Mouse (Mus musculus): ENCODE measurements around the gene 3110082I17Rik. TPM values are rescaled to one million over a fixed set of nuclear protein-coding genes. Genes with fewer than 3 reads are reported as not detected.

Gene 3110082I17Rik
- polyA plus RNA-seq, 1 experiment = 6.2 TPM

DNA sequence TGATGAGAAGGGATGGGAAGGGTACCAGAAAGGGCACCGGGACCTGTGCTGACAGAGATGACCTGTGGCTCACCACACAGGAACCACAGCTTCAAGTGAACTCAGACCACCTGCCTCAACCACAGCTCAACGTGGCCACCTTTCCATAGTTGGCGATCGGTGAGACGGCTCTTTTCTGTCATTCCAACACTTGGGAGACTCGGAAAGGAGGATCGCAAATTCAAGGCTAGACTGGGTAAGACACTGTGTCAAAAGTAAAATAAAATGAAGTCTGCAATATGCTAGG lies 82.1 kb downstream of the 3110082I17Rik start:
- 83% methylated on average over 7 of the region's 7 CpGs for WGBS
- Histone ChIP-seq H3K27ac (ENCODE audit: insufficient read depth, low read depth, low read length) (0 out of 2 replicates have a peak overlapping the region, but pooled peaks have one; percentile 30), H3K4me1 (ENCODE audit: control insufficient read depth, insufficient read depth, insufficient read length, low read length) (peaks cover 37% of the 10 kb centered on the region), H3K4me3 (ENCODE audit: low read depth, low read length) (no peak overlapping the region), H3K36me3 (ENCODE audit: control insufficient read depth, insufficient read depth, low read length) (no peaks in the 10 kb centered on the region), H3K27me3 (ENCODE audit: control insufficient read depth, insufficient read depth, low read length) (no peaks in the 10 kb centered on the region)
- TF ChIP-seq CTCF (IDR thresholded peaks at IDR 0.05; ENCODE audit: extremely low read depth, insufficient read length, insufficient replicate concordance, low read depth, low read length) (no peak), POLR2A (IDR thresholded peaks at IDR 0.05; ENCODE audit: low read depth, low read length) (no peak; the same call in 1 of the 2 replicates)

DNA sequence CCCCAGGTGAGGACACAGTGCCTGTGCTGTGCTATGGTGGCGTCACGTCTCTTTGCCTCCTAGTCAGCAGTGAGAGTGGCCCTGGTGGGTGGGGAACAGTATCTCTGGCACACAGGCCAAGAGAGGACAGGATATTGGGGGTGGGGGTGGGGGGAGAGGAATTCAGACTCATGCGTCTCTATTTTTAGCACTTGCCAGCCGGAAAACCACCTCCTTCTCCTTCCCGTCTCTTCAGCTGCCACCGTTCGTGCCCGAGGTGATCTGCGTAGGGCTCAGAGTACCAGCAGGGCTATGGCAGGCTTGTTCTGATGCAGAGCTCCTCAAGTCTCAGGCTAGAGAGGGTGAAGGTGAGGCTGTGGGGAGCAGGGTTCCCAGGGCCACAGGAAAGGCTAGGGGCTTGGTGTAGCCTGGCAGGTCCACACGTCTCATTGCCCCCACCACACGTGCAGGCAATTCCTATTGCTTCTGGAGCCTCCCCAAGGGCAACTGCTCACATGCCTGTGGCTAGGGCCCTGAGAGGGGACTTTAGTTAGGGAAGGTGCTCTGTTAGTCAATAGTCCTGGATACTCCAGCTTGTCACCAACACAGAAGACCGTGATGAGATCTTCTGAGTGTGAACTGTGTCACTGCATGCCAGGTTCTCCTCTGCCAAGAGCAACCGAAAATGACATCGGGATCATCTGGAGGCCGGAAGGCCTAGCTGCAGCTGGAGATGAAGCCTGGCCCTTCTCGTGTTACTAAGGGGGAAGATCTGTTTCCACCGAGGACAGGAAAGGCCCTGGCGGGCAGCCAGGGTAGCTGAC lies 82.7 kb downstream of the 3110082I17Rik start, which contains the start of gene Gpr146:
Gene Gpr146, plus strand, starts transcription at position 230 of the 803 bp plus-strand sequence.
- TF ChIP-seq CTCF (IDR thresholded peaks at IDR 0.05; ENCODE audit: extremely low read depth, insufficient read length, insufficient replicate concordance, low read depth, low read length) = no peak
- 0 out of 2 replicates have a peak, but pooled peaks have one; percentile 30 for TF ChIP-seq POLR2A (IDR thresholded peaks at IDR 0.05; ENCODE audit: low read depth, low read length)
- Histone ChIP-seq H3K27ac (ENCODE audit: insufficient read depth, low read depth, low read length) (peak within 1 kb of the TSS; percentile 77), H3K36me3 (ENCODE audit: control insufficient read depth, insufficient read depth, low read length) (no peaks in the 10 kb centered on the region), H3K4me1 (ENCODE audit: control insufficient read depth, insufficient read depth, insufficient read length, low read length) (peaks cover 37% of the 10 kb centered on the region), H3K27me3 (ENCODE audit: control insufficient read depth, insufficient read depth, low read length) (no peaks in the 10 kb centered on the region), H3K4me3 (ENCODE audit: low read depth, low read length) (no peak within 1 kb of the TSS)
- WGBS = 73% methylated on average over 18 of the region's 18 CpGs

DNA sequence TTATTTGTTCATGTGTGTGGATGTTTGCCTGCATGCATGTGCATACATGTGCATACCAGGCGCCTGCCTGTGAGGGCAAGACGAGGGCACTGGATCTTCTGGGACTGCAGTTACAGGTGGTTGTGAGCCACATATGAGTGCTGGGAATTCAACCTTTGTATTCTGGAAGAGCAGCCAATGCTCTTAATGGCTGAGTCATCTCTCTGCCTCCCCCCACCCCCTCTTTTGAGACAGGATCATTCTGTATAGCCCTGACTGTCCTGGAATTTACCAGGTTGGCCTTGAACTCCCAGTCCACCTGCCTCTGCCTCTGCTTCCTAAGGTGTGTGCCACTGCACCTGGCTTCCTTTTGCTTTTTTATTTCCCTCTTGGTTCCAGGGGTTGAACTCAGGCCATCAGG lies 85.5 kb downstream of the 3110082I17Rik start:
- TF ChIP-seq CTCF (IDR thresholded peaks at IDR 0.05; ENCODE audit: extremely low read depth, insufficient read length, insufficient replicate concordance, low read depth, low read length) = no peak
- TF ChIP-seq POLR2A (IDR thresholded peaks at IDR 0.05; ENCODE audit: low read depth, low read length) = no peak
- Histone ChIP-seq H3K4me1 (ENCODE audit: control insufficient read depth, insufficient read depth, insufficient read length, low read length) (peaks cover 31% of the 10 kb centered on the region), H3K27me3 (ENCODE audit: control insufficient read depth, insufficient read depth, low read length) (no peaks in the 10 kb centered on the region), H3K4me3 (ENCODE audit: low read depth, low read length) (no peak overlapping the region), H3K36me3 (ENCODE audit: control insufficient read depth, insufficient read depth, low read length) (no peaks in the 10 kb centered on the region), H3K27ac (ENCODE audit: insufficient read depth, low read depth, low read length) (0 out of 2 replicates have a peak overlapping the region, but pooled peaks have one; percentile 1)
- WGBS = 61% methylated on average over 2 of the region's 2 CpGs

DNA sequence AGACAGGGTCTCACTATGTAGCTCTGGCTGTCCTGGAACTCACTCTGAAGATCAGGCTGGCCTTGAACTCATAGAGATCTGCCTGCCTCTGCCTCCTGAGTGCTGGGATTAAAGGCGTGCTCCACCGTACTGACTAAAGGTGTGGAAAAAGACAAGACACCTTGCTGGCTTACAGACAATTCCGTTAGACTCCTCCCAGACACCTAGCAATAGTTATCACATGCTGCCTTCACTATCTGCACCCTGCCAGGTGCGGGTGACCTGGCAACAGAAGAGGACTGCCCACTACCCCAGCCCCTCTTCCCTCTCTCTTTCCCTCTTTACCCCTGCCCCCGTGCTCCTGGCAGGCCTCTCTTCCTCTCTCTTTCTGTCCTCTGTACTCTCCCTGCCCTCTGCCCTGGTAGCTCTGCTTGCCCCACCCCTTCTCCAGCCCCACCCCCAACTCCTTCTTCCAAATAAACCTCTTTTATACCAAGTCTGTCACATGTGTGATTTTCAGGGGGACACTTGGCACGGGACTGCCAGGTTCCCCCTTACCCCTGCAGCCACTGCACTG lies 86.4 kb downstream of the 3110082I17Rik start:
- WGBS = 34% methylated on average over 6 of the region's 6 CpGs
- H3K4me1 ChIP-seq (ENCODE audit: control insufficient read depth, insufficient read depth, insufficient read length, low read length) = peaks cover 23% of the 10 kb centered on the region
- TF ChIP-seq POLR2A (IDR thresholded peaks at IDR 0.05; ENCODE audit: low read depth, low read length) (no peak), CTCF (IDR thresholded peaks at IDR 0.05; ENCODE audit: extremely low read depth, insufficient read length, insufficient replicate concordance, low read depth, low read length) (no peak)
- H3K27ac ChIP-seq (ENCODE audit: insufficient read depth, low read depth, low read length) = no peak overlapping the region
- no peaks in the 10 kb centered on the region for H3K36me3 ChIP-seq (ENCODE audit: control insufficient read depth, insufficient read depth, low read length)
- no peaks in the 10 kb centered on the region for H3K27me3 ChIP-seq (ENCODE audit: control insufficient read depth, insufficient read depth, low read length)
- H3K4me3 ChIP-seq (ENCODE audit: low read depth, low read length) = no peak overlapping the region

DNA sequence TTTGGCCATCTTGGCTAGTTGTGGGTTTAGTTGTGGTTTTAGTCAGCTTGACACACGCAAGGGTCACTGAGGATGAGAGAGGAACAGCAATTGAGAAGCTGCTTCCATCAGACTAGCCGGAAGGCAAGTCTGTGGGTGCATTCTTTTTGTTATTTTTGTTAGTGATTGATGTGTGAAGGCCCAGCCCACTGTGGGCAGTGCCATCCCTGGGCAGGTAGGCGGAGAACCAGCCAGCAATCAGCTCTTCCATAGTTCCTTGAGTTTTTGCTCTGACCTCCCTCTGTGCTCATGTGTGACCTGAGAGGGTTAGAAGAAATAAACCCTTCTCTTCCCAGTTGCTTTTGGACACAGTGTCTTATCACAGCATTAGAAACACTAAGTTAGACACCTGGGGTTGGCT lies 87.2 kb downstream of the 3110082I17Rik start:
- Histone ChIP-seq H3K27me3 (ENCODE audit: control insufficient read depth, insufficient read depth, low read length) (no peaks in the 10 kb centered on the region), H3K4me1 (ENCODE audit: control insufficient read depth, insufficient read depth, insufficient read length, low read length) (peaks cover 18% of the 10 kb centered on the region), H3K4me3 (ENCODE audit: low read depth, low read length) (no peak overlapping the region), H3K36me3 (ENCODE audit: control insufficient read depth, insufficient read depth, low read length) (no peaks in the 10 kb centered on the region), H3K27ac (ENCODE audit: insufficient read depth, low read depth, low read length) (no peak overlapping the region)
- TF ChIP-seq CTCF (IDR thresholded peaks at IDR 0.05; ENCODE audit: extremely low read depth, insufficient read length, insufficient replicate concordance, low read depth, low read length) (no peak), POLR2A (IDR thresholded peaks at IDR 0.05; ENCODE audit: low read depth, low read length) (no peak)
- WGBS = 76% methylated on average over 3 of the region's 3 CpGs

DNA sequence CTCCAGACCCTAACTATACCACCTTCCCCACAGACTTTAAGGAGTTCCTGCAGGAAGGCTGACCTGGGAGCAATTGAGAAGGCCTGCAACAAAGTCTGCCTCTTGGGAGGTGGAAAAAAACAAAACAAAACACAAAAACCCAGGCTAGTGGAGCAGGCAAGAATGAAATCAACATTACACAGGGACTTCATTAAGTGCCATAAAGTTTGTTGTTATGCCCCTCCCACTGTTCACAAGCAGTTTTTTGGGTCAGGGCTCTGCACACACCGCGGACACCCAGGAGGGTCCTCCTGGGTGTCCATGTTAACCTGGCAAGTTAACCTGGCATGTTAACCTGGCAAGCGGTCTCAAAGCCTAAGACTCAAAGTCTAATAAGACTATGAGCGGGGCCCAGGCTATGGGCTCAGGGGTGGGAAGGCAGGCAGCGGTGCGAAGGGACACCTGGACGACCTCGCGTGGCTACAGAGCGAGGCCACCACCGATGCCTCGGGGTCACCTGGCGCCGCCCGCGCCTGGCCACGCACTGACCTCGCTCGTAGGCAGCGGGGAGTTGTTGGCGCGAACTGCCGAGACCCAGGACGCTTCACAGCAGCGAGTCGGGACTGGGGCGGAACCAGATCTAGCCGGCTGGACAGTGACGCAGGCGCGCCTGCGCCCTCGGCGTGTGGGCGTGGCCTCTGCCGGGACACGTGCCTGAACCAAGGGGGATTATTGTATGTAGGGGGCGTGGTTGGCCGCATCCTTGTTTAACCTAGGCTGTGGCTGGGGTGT lies 88.5 kb downstream of the 3110082I17Rik start:
- peak overlapping the region; percentile 73 for H3K27ac ChIP-seq (ENCODE audit: insufficient read depth, low read depth, low read length)
- peaks cover 15% of the 10 kb centered on the region for H3K4me1 ChIP-seq (ENCODE audit: control insufficient read depth, insufficient read depth, insufficient read length, low read length)

More for the DNA sequence above, 88.5 kb downstream of the 3110082I17Rik start:
- WGBS = under 1% methylated on average over 39 of the region's 39 CpGs
- H3K36me3 ChIP-seq (ENCODE audit: control insufficient read depth, insufficient read depth, low read length) = no peaks in the 10 kb centered on the region
- peak; percentile 85 for TF ChIP-seq POLR2A (IDR thresholded peaks at IDR 0.05; ENCODE audit: low read depth, low read length)
- no peak for TF ChIP-seq CTCF (IDR thresholded peaks at IDR 0.05; ENCODE audit: extremely low read depth, insufficient read length, insufficient replicate concordance, low read depth, low read length)
- H3K4me3 ChIP-seq (ENCODE audit: low read depth, low read length) = peak overlapping the region; percentile 68
- no peaks in the 10 kb centered on the region for H3K27me3 ChIP-seq (ENCODE audit: control insufficient read depth, insufficient read depth, low read length)
